32 mouse cellular contexts compared by ENCODE assay signal in the genomic region with DNA sequence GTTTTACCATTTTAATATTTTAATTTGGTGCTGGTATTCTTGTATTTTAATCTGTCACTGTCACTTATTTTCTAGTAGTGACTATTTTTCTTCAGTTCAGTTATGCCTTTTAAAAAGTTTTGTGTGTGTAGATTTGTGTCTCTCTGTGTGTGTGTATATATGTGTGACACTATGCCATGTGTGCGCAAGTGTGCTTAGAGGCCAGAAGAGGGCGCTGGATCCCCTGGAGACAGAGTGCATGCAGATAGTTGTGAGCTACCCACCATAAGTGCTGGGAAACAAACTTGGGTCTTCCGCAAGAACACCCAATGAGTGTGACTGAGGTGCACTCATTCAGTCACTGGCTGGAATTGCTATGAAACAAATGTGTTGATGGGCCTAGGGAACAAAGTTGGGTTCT. TPM values are rescaled to one million over a fixed set of nuclear protein-coding genes. Genes with fewer than 3 reads are reported as not detected.
DNase-seq lines count a peak whose midpoint lies in the region; ATAC-seq and TF ChIP-seq lines count a peak whose summit lies in the region.
"Had no signal": no experiment of that assay in that cellular context is flagged by ENCODE, and none has a peak within 500 bp of the region (broad histone marks: within the 10 kb centered on the region; RNA-seq: fewer than 3 reads in every experiment).

No protein-coding gene starts in this region.

- H3K27ac ChIP-seq in liver, embryonic 14.5 days, result no peak overlapping the region
- H3K27ac ChIP-seq in testis, adult 2 months (ENCODE audit: control insufficient read depth, insufficient read depth, low read depth, low read length), result no peak overlapping the region
- H3K27ac ChIP-seq in MEL (ENCODE audit: control insufficient read depth, low read depth, low read length), result no peak overlapping the region
- no peak overlapping the region for H3K27ac ChIP-seq in forebrain, postnatal 0 days (ENCODE audit: low read depth, low read length)
- H3K27ac ChIP-seq: embryonic facial prominence, embryonic 10.5 days; embryonic facial prominence, embryonic 13.5 days; forebrain, embryonic 12.5 days; forebrain, embryonic 15.5 days; heart, adult 2 months; heart, embryonic 10.5 days; heart, embryonic 13.5 days; hindbrain, embryonic 14.5 days; hindbrain, postnatal 0 days had no signal

- H3K4me3 ChIP-seq in liver, embryonic 14.5 days (ENCODE audit: insufficient read depth in 1 of 2, low read depth in 2 of 2, low read length in 2 of 2), result no peak overlapping the region
- H3K4me3 ChIP-seq in testis, adult 2 months (ENCODE audit: control insufficient read depth, low read depth, low read length), result no peak overlapping the region
- H3K4me3 ChIP-seq in MEL (ENCODE audit: control insufficient read depth in 1 of 2, insufficient read depth in 1 of 2, low read depth in 2 of 2, low read length in 2 of 2), result no peak overlapping the region
- H3K4me3 ChIP-seq in forebrain, postnatal 0 days (ENCODE audit: low read depth, low read length), result no peak overlapping the region
- H3K4me3 ChIP-seq: embryonic facial prominence, embryonic 10.5 days; embryonic facial prominence, embryonic 13.5 days; erythroblast, embryonic 14.5 days; forebrain, embryonic 12.5 days; forebrain, embryonic 15.5 days; heart, adult 2 months; heart, embryonic 10.5 days; heart, embryonic 13.5 days had no signal

- 78% methylated on average over 3 of the region's 3 CpGs for WGBS in liver, embryonic 14.5 days (ENCODE audit: insufficient replicate concordance)
- 90% methylated on average over 3 of the region's 3 CpGs for WGBS in forebrain, postnatal 0 days

- H3K36me3 ChIP-seq in liver, embryonic 14.5 days (replicated peaks; ENCODE audit: control insufficient read depth, insufficient read depth, low read depth), result no peaks in the 10 kb centered on the region
- H3K36me3 ChIP-seq in testis, adult 2 months (ENCODE audit: control insufficient read depth, insufficient read depth, low read length), result no peaks in the 10 kb centered on the region
- H3K36me3 ChIP-seq in MEL (ENCODE audit: control insufficient read depth in 1 of 2, insufficient read depth in 2 of 2, low read length in 2 of 2), result peaks cover 0 to 6% of the 10 kb centered on the region in 2 experiments; a peak in 2 of 4 replicates
- H3K36me3 ChIP-seq in forebrain, postnatal 0 days (ENCODE audit: insufficient read depth), result no peaks in the 10 kb centered on the region
- H3K36me3 ChIP-seq: embryonic facial prominence, embryonic 10.5 days; embryonic facial prominence, embryonic 13.5 days; forebrain, embryonic 12.5 days; forebrain, embryonic 15.5 days; G1E; heart, embryonic 10.5 days; heart, embryonic 13.5 days had no signal

- H3K9me3 ChIP-seq in liver, embryonic 14.5 days (ENCODE audit: control insufficient read depth, low read length), result no peaks in the 10 kb centered on the region
- H3K9me3 ChIP-seq in MEL (replicated peaks; ENCODE audit: insufficient read depth, low read length), result no peaks in the 10 kb centered on the region
- no peaks in the 10 kb centered on the region for H3K9me3 ChIP-seq in forebrain, postnatal 0 days (ENCODE audit: low read length)
- H3K9me3 ChIP-seq: embryonic facial prominence, embryonic 10.5 days; forebrain, embryonic 15.5 days; heart, embryonic 10.5 days; heart, embryonic 13.5 days had no signal

- H3K4me1 ChIP-seq in liver, embryonic 14.5 days (replicated peaks; ENCODE audit: control insufficient read depth in 2 of 2, insufficient read depth in 2 of 2, low read length in 1 of 2), result peaks cover 0 to 4% of the 10 kb centered on the region in 2 experiments; a peak in 2 of 4 replicates
- peaks cover 4% of the 10 kb centered on the region for H3K4me1 ChIP-seq in testis, adult 2 months (ENCODE audit: control insufficient read depth, insufficient read depth, low read length)
- peaks cover 0 to 6% of the 10 kb centered on the region in 2 experiments; a peak in 1 of 4 replicates for H3K4me1 ChIP-seq in MEL (ENCODE audit: control insufficient read depth in 1 of 2, insufficient read depth in 2 of 2, low read length in 2 of 2)
- no peaks in the 10 kb centered on the region for H3K4me1 ChIP-seq in forebrain, postnatal 0 days (ENCODE audit: insufficient read depth)
- H3K4me1 ChIP-seq: embryonic facial prominence, embryonic 10.5 days; embryonic facial prominence, embryonic 13.5 days; forebrain, embryonic 12.5 days; forebrain, embryonic 15.5 days; heart, embryonic 10.5 days; heart, embryonic 13.5 days had no signal

- TF ChIP-seq CTCF in liver, embryonic 14.5 days (IDR thresholded peaks at IDR 0.05; ENCODE audit: low read depth), result 0 out of 2 replicates have a peak, but pooled peaks have one; percentile 30
- peak; percentile 35; the same call in 1 of the 2 replicates for TF ChIP-seq CTCF in testis, adult 2 months (IDR thresholded peaks at IDR 0.05; ENCODE audit: control insufficient read depth, insufficient read depth, insufficient replicate concordance, low read depth, low read length)
- TF ChIP-seq CTCF in MEL (IDR thresholded peaks at IDR 0.05 in 2 of 3, conservative IDR thresholded peaks at IDR 0.05 in 1 of 3; ENCODE audit: control insufficient read depth in 1 of 3, insufficient read depth in 1 of 3, low read depth in 2 of 3, low read length in 3 of 3, poor library complexity in 1 of 3, severe bottlenecking in 1 of 3), result peak in 2 of 3 experiments; percentile 23 to 37; a peak in 5 of 6 replicates
- no peak for TF ChIP-seq CTCF in forebrain, postnatal 0 days (IDR thresholded peaks at IDR 0.05; ENCODE audit: low read depth)

- TF ChIP-seq RAD21 in MEL (IDR thresholded peaks at IDR 0.05; ENCODE audit: low read depth, low read length), result no peak

- H3K79me2 ChIP-seq in MEL (ENCODE audit: control insufficient read depth, insufficient read depth, low read length, poor library complexity), result no peaks in the 10 kb centered on the region

- no peak for TF ChIP-seq POLR2A in testis, adult 2 months (IDR thresholded peaks at IDR 0.05; ENCODE audit: control insufficient read depth, low read depth, low read length)
- no peak for TF ChIP-seq POLR2A in MEL (IDR thresholded peaks at IDR 0.05; ENCODE audit: control insufficient read depth in 1 of 2, insufficient read depth in 1 of 2, low read depth in 1 of 2, low read length in 2 of 2, poor library complexity in 1 of 2)

- no peak overlapping the region for H3K4me2 ChIP-seq in liver, embryonic 14.5 days (ENCODE audit: low read depth)
- H3K4me2 ChIP-seq in forebrain, postnatal 0 days (ENCODE audit: low read depth), result no peak overlapping the region
- H3K4me2 ChIP-seq: embryonic facial prominence, embryonic 13.5 days; forebrain, embryonic 12.5 days; forebrain, embryonic 15.5 days; heart, embryonic 13.5 days; hindbrain, embryonic 14.5 days had no signal

- H3K9ac ChIP-seq in liver, embryonic 14.5 days (replicated peaks), result no peak overlapping the region
- no peak overlapping the region for H3K9ac ChIP-seq in MEL (ENCODE audit: control insufficient read depth, low read depth, low read length, poor library complexity, severe bottlenecking)
- H3K9ac ChIP-seq in forebrain, postnatal 0 days, result no peak overlapping the region
- H3K9ac ChIP-seq: embryonic facial prominence, embryonic 13.5 days; forebrain, embryonic 12.5 days; forebrain, embryonic 15.5 days; heart, embryonic 13.5 days; hindbrain, embryonic 14.5 days had no signal

- no peak for TF ChIP-seq EP300 in liver, embryonic 14.5 days (IDR thresholded peaks at IDR 0.05; ENCODE audit: low read depth)
- TF ChIP-seq EP300 in MEL (IDR thresholded peaks at IDR 0.05; ENCODE audit: low read depth in 1 of 2, low read length in 2 of 2), result no peak

- no peak for ATAC-seq in liver, embryonic 14.5 days (ENCODE audit: insufficient read depth)
- ATAC-seq in megakaryocyte, adult 5-6 weeks (ENCODE audit: poor library complexity, severe bottlenecking), result no peak
- ATAC-seq in forebrain, postnatal 0 days, result no peak
- ATAC-seq: forebrain, embryonic 15.5 days; hindbrain, postnatal 0 days; inflammation-experienced regulatory T-cells, adult 6 months had no signal

- no peak for DNase-seq in liver, embryonic 14.5 days (ENCODE audit: low read depth in 3 of 3, low spot score in 3 of 3)
- DNase-seq in liver (no peak), MEL (ENCODE audit: low read depth, low spot score) (no peak)
- DNase-seq in testis, postnatal 14 days (ENCODE audit: low spot score), result no peak
- DNase-seq in forebrain, postnatal 0 days, result no peak
- DNase-seq: adrenal gland, postnatal 25 days; B cell, adult 2 months; cerebellum, adult 11-12 months; cerebellum, adult 8-10 months; cerebellum, postnatal 10 days; cerebellum, postnatal 36 days; embryo, embryonic 11 days; gastrocnemius, postnatal 10 days; gastrocnemius, postnatal 36 days; heart, adult 2 months; heart, postnatal 14 days; heart, postnatal 4 days had no signal

- H3K27me3 ChIP-seq in liver, embryonic 14.5 days (ENCODE audit: control insufficient read depth, insufficient read depth, low read length), result no peaks in the 10 kb centered on the region
- no peaks in the 10 kb centered on the region for H3K27me3 ChIP-seq in testis, adult 2 months (ENCODE audit: control insufficient read depth, insufficient read depth, low read length)
- H3K27me3 ChIP-seq in MEL (ENCODE audit: control insufficient read depth in 1 of 2, insufficient read depth in 2 of 2, low read length in 2 of 2), result no peaks in the 10 kb centered on the region
- no peaks in the 10 kb centered on the region for H3K27me3 ChIP-seq in forebrain, postnatal 0 days (ENCODE audit: insufficient read depth, low read length)
- H3K27me3 ChIP-seq: embryonic facial prominence, embryonic 13.5 days; forebrain, embryonic 12.5 days; forebrain, embryonic 15.5 days; heart, embryonic 13.5 days had no signal

TF ChIP-seq in MEL, 35 proteins besides CTCF, POLR2A, EP300 and RAD21 (continues in another document):
- TF ChIP-seq ZMIZ1 (IDR thresholded peaks at IDR 0.05; ENCODE audit: low read depth, low read length) (no peak), GATA1 (IDR thresholded peaks at IDR 0.05; ENCODE audit: low read depth, low read length) (no peak), CHD2 (IDR thresholded peaks at IDR 0.05; ENCODE audit: low read length) (no peak), MYB (IDR thresholded peaks at IDR 0.05; ENCODE audit: low read depth, low read length) (no peak), MYC (IDR thresholded peaks at IDR 0.05; ENCODE audit: low read depth, low read length) (no peak), UBTF (IDR thresholded peaks at IDR 0.05; ENCODE audit: borderline replicate concordance, insufficient read depth, low read depth, low read length) (no peak), ELF1 (IDR thresholded peaks at IDR 0.05; ENCODE audit: low read depth, low read length) (no peak)

RNA-seq across cellular contexts. Expression of a gene that starts 58.8 kb away (rescaled TPM):
- 0.96 and 0.99 TPM in 2 replicates for polyA plus RNA-seq in liver, embryonic 14.5 days (2012; rRNA removed)
- 1.7 and 2.2 TPM in 2 replicates for polyA plus RNA-seq in liver, embryonic 14.5 days (2014; fragmentation: Nextera tagmentation; extraction: Ambion mirVana)
- polyA plus RNA-seq in testis, adult 2 months (2012; rRNA removed), result 2.1 and 2.7 TPM in 2 replicates
- total RNA-seq in MEL (2012; rRNA removed), result 6.6 and 7.8 TPM in 2 replicates
- 1 to 10 TPM in 1 of 2 experiments, not detected in 1; 9.1 TPM for polyA plus RNA-seq in MEL (2012; ENCODE audit: insufficient read depth in 1 of 2, insufficient read length in 2 of 2, low read depth in 1 of 2, low replicate concordance in 2 of 2, missing spikeins in 1 of 2)
- not detected in 2 replicates for total RNA-seq in megakaryocyte, adult 5-6 weeks (2015)
- not detected in 2 replicates for total RNA-seq in megakaryocyte, adult 5-6 weeks (2017)
- total RNA-seq in forebrain, postnatal 0 days (2014; rRNA removed), result 49.5 and 50.8 TPM in 2 replicates
- 20.3 and 29.9 TPM in 2 replicates for polyA plus RNA-seq in forebrain, postnatal 0 days (2015; fragmentation: Nextera tagmentation; extraction: Ambion mirVana)
- total RNA-seq: CH12.LX; granulocyte monocyte progenitor cell, adult 5-6 weeks had no signal
- polyA plus RNA-seq: erythroblast, embryonic 14.5 days had no signal
